Mouse (Mus musculus) spleen, adult 2 months (tissue): Measurements from ENCODE around the gene Sobp.

Experiments used
- CTCF ChIP-seq: fragments of 200-500 bp; IDR thresholded peaks from 2 replicates; pipeline ENCODE4 v1.5.1; 2011; ENCODE audit warnings: mild to moderate bottlenecking, inconsistent platforms; ENCODE audit not compliant: insufficient read depth, insufficient read length, insufficient replicate concordance; ENCODE audit errors: extremely low read depth
- POLR2A ChIP-seq: fragments of 200-500 bp; IDR thresholded peaks from 2 replicates; pipeline ENCODE4 v1.6.1; 2011; ENCODE audit warnings: low read depth, low read length, inconsistent platforms

GRCm38 (mm10) chr10:43087421-43087820, 86.9 kb downstream of the Sobp start:
- TF ChIP-seq CTCF (no peak), POLR2A (no peak)
